Mouse (Mus musculus) CH12.LX (cell line): Measurements from ENCODE around the gene Zfp575.

ENCODE experiments used
- CTCF ChIP-seq, 2 experiments: IDR thresholded peaks in 1 of 2; conservative IDR thresholded peaks in 1 of 2; 2 replicates each; pipeline ENCODE4 v1.5.1; 2011 to 2012; ENCODE audit warnings: low read depth in 2 of 2, low read length in 2 of 2, improper control_type of control experiment in 1 of 2, inconsistent platforms in 1 of 2, mild to moderate bottlenecking in 1 of 2, moderate library complexity in 1 of 2
- E2F4 ChIP-seq: IDR thresholded peaks from 2 replicates; pipeline ENCODE4 v1.6.1; 2011; ENCODE audit warnings: low read depth, low read length, improper control_type of control experiment; ENCODE audit not compliant: insufficient replicate concordance
- GABPA ChIP-seq: IDR thresholded peaks from 2 replicates; pipeline ENCODE4 v1.6.1; 2012; ENCODE audit warnings: low read depth, low read length, improper control_type of control experiment, inconsistent platforms; ENCODE audit not compliant: insufficient replicate concordance
- MYC ChIP-seq: IDR thresholded peaks from 2 replicates; pipeline ENCODE4 v1.6.1; 2011; ENCODE audit warnings: low read depth, mild to moderate bottlenecking, improper control_type of control experiment, low read length
- POLR2A ChIP-seq: IDR thresholded peaks from 2 replicates; pipeline ENCODE4 v1.6.1; 2011; ENCODE audit warnings: low read depth, mild to moderate bottlenecking, improper control_type of control experiment, low read length
- TCF12 ChIP-seq: IDR thresholded peaks from 2 replicates; pipeline ENCODE4 v1.6.1; 2014; ENCODE audit warnings: low read depth, mild to moderate bottlenecking, inconsistent platforms, low read length, improper control_type of control experiment

- TF ChIP-seq CTCF (conservative IDR thresholded peaks at IDR 0.05 in 1 of 2, IDR thresholded peaks at IDR 0.05 in 1 of 2; ENCODE audit: low read depth in 2 of 2, low read length in 2 of 2) = no peak
- TF ChIP-seq E2F4 = no peak
- TF ChIP-seq MYC = no peak
- TF ChIP-seq TCF12 = no peak
- TF ChIP-seq POLR2A = no peak
- TF ChIP-seq GABPA = no peak
Measured at GRCm38 (mm10) chr7:24537591-24537990, 49.9 kb downstream of the Zfp575 start.
